Mouse (Mus musculus): Measurements from ENCODE around the gene Atg4d. TPM values are rescaled to one million over a fixed set of nuclear protein-coding genes. Genes with fewer than 3 reads are reported as not detected.
"Not testable (repeated sequence)": the region's sequence is repeated elsewhere in the genome, so short reads cannot be mapped to it uniquely, and the experiment has no call there.

Atg4d gene
- total RNA-seq, 2 experiments from 2014 or later, result 60.5 to 63.9 TPM

GRCm38 (mm10) chr9:21313394-21313793, 48.3 kb downstream of the Atg4d start:
- DNase-seq, result peak; percentile 81

- no peak for DNase-seq
Measured at GRCm38 (mm10) chr9:21314367-21315140, 49.5 kb downstream of the Atg4d start.

GRCm38 (mm10) chr9:21315421-21315820, 50.3 kb downstream of the Atg4d start:
- peak; percentile 65 for DNase-seq

- DNase-seq, result no peak
Measured at GRCm38 (mm10) chr9:21316696-21317095, 51.6 kb downstream of the Atg4d start.

GRCm38 (mm10) chr9:21318792-21319191, 53.7 kb downstream of the Atg4d start:
- no peak for DNase-seq

- DNase-seq, result no peak
Measured at GRCm38 (mm10) chr9:21319503-21319902, 54.4 kb downstream of the Atg4d start.

GRCm38 (mm10) chr9:21320280-21320618, 55.2 kb downstream of the Atg4d start:
- DNase-seq, result no peak

- DNase-seq, result peak; percentile 86
Measured at GRCm38 (mm10) chr9:21320619-21321512, 55.8 kb downstream of the Atg4d start, which contains the start of gene Slc44a2. Gene Slc44a2 (plus strand): TSS chr9:21320698.

GRCm38 (mm10) chr9:21321513-21321835, 56.4 kb downstream of the Atg4d start:
- DNase-seq, result peak; percentile 33

- DNase-seq, result no peak
Measured at GRCm38 (mm10) chr9:21322211-21322916, 57.3 kb downstream of the Atg4d start.

- not testable (repeated sequence) for DNase-seq
Measured at GRCm38 (mm10) chr9:21322917-21323297, 57.8 kb downstream of the Atg4d start.

- DNase-seq, result no peak
Measured at GRCm38 (mm10) chr9:21324269-21324668, 59.2 kb downstream of the Atg4d start.

Other genes starting within 250 kb of the Atg4d start
- gene Icam1, start 249.3 kb upstream of the Atg4d start, total RNA-seq (2021), result 1 to 10 TPM; 1.6 to 3.0 TPM
- 1 to 10 TPM; 1.0 to 1.6 TPM for gene Icam4, start 235.9 kb upstream of the Atg4d start, total RNA-seq (2021)
- gene Icam5, start 233.2 kb upstream of the Atg4d start, total RNA-seq (2021), result not detected
- gene Zglp1, start 198.2 kb upstream of the Atg4d start, total RNA-seq (2021), result not detected
- gene Gm49373, start 192.2 kb upstream of the Atg4d start, total RNA-seq (2021), result under 1 TPM in 1 of 2 experiments, not detected in 1; 0.27 TPM
- 10 to 100 TPM; 34.7 to 35.4 TPM for gene Fdx1l, start 191.7 kb upstream of the Atg4d start, total RNA-seq (2021)
- under 1 TPM; 0.35 to 0.67 TPM for gene Gm38431, start 173.3 kb upstream of the Atg4d start, total RNA-seq (2021)
- 10 to 100 TPM; 15.2 to 17.0 TPM for gene Raver1, start 173.3 kb upstream of the Atg4d start, total RNA-seq (2021)
- gene Tyk2, start 134.1 kb upstream of the Atg4d start, total RNA-seq (2021), result 1 to 10 TPM; 4.7 to 5.8 TPM
- gene Cdc37, start 115.3 kb upstream of the Atg4d start, total RNA-seq (2021), result 100 to 1,000 TPM; 120 to 126 TPM
- gene Pde4a, start 99.6 kb upstream of the Atg4d start, total RNA-seq (2021), result 10 to 100 TPM; 44.6 to 46.7 TPM
- 10 to 100 TPM; 55.0 to 56.3 TPM for gene Keap1, start 25.9 kb upstream of the Atg4d start, total RNA-seq (2021)
- under 1 TPM; 0.13 to 0.16 TPM for gene S1pr5, start 16.9 kb upstream of the Atg4d start, total RNA-seq (2021)
- gene Kri1, start 22.7 kb downstream of the Atg4d start, total RNA-seq (2021), result 1 to 10 TPM; 8.3 to 8.5 TPM
- 1 to 10 TPM; 7.4 to 9.1 TPM for gene Cdkn2d, start 26.1 kb downstream of the Atg4d start, total RNA-seq (2021)
- not detected for gene Ap1m2, start 47.0 kb downstream of the Atg4d start, total RNA-seq (2021)
- gene Slc44a2, start 55.4 kb downstream of the Atg4d start, total RNA-seq (2021), result 100 to 1,000 TPM; 117 to 128 TPM
- gene Ilf3, start 102.6 kb downstream of the Atg4d start, total RNA-seq (2021), result 10 to 100 TPM; 17.9 to 19.2 TPM
- gene Qtrt1, start 146.5 kb downstream of the Atg4d start, total RNA-seq (2021), result 1 to 10 TPM; 5.3 to 7.7 TPM
- 10 to 100 TPM; 39.9 to 41.6 TPM for gene Dnm2, start 159.6 kb downstream of the Atg4d start, total RNA-seq (2021)
- 10 to 100 TPM; 27.6 to 28.1 TPM for gene Tmed1, start 245.0 kb downstream of the Atg4d start, total RNA-seq (2021)